Mouse (Mus musculus) hindbrain, postnatal 0 days (tissue): ENCODE measurements at regions not wholly inside any gene's neighbourhood (a gene's known extent, or its start where the extent isn't known, plus 50 kb on each side); places are given as distances from the start of the nearest gene placed in this dataset.
A peak's percentile ranks its signal among the peaks of the same experiment; 100 is the strongest.

Experiments used
- ATAC-seq: fragments of 200-750 bp; cut with Nextera tagmentation; 2 replicates; pipeline ENCODE4 v1.8.0; 2017; ENCODE audit warnings: mild to moderate bottlenecking, moderate TSS enrichment, moderate library complexity
- DNase-seq: peaks from one replicate; pipeline ENCODE4 v3.0.0-alpha.2; 2015; ENCODE audit warnings: low spot score
- H3K27ac ChIP-seq: fragments of 300-500 bp; sonication (generic); 2 replicates; pipeline ENCODE4 v1.5.1; 2014; ENCODE audit warnings: mild to moderate bottlenecking
- H3K27me3 ChIP-seq: fragments of 300-500 bp; sonication (generic); 2 replicates; pipeline ENCODE4 v1.6.1; 2014; ENCODE audit warnings: low read length, mixed read lengths; ENCODE audit not compliant: insufficient read depth
- H3K36me3 ChIP-seq: fragments of 300-500 bp; sonication (generic); 2 replicates; pipeline ENCODE4 v1.6.1; 2014; ENCODE audit warnings: low read length, mixed read lengths; ENCODE audit not compliant: insufficient read depth
- H3K4me1 ChIP-seq: fragments of 300-500 bp; sonication (generic); 2 replicates; pipeline ENCODE4 v1.6.1; 2014; ENCODE audit warnings: antibody characterized with exemption, low read length, mixed read lengths; ENCODE audit not compliant: insufficient read depth
- H3K4me2 ChIP-seq: fragments of 300-500 bp; sonication (generic); 2 replicates; pipeline ENCODE4 v1.6.1; 2014; ENCODE audit warnings: low read depth, mild to moderate bottlenecking, low read length, moderate library complexity, mixed read lengths
- H3K4me3 ChIP-seq: fragments of 300-500 bp; sonication (generic); 2 replicates; pipeline ENCODE4 v1.5.1; 2014; ENCODE audit warnings: low read length
- H3K9ac ChIP-seq: fragments of 300-500 bp; sonication (generic); replicated peaks from 2 replicates; pipeline ENCODE4 v1.6.1; 2014; ENCODE audit warnings: mild to moderate bottlenecking, low read length, moderate library complexity, mixed read lengths
- H3K9me3 ChIP-seq: fragments of 300-500 bp; sonication (generic); 2 replicates; pipeline ENCODE4 v1.6.1; 2016; ENCODE audit warnings: low read length, mixed read lengths
- CTCF ChIP-seq: IDR thresholded peaks from 2 replicates; pipeline ENCODE4 v1.5.1; 2016; ENCODE audit warnings: antibody characterized with exemption, control low read depth, low read depth
- WGBS: fragments of 180-500 bp; shearing (Covaris S2); extraction: QIAGEN DNeasy Blood & Tissue Kit; methylation state at CpG from one replicate; pipeline ENCODE4 v1.1.7; 2014; 5-methylcytosine and 5-hydroxymethylcytosine counted together

DNA sequence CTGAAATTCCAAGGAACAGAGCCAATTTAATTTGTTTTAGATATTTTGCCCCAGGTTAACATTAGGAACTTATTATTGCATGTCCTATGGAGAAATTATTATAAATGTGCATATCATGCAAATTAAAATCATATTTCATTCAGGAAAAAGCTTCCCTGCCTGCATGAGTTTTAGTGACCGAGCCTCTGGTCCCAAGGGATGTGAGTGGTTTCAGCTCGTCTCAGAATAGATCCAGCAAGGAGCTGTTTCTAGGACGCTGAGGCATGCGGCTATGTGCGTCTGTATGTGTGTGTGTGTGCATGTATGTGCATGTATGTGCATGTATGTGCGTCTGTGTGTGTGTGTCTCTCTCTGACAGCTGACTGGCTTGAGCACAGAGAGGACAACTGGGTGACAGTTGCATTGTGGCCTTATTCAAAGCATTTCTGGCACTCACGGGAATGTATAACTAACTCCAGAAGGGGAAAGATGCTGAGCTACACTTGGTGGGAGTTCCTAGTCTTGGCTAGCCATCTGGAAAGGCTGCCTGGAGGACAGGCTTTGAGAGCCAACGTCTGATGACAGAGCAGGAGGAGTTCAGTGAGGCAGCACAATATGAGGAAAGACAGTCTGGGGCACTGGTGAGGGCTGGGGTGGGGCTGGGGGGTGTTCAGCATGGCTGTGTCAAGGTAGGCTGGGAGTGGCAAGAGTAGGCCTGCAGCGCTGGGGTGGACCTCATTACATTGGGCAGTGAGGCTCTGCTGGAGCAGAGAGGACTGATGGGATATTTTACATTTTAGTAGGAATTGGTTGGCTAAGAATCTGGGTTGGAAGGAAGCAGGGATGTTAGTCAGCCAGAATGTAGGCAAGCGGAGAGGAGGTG is 75.8 kb downstream of the Rpl14 start:
- no peak overlapping the region for H3K4me2 ChIP-seq
- H3K36me3 ChIP-seq = no peaks in the 10 kb centered on the region
- no peaks in the 10 kb centered on the region for H3K9me3 ChIP-seq
- WGBS = 51% methylated on average over 10 of the region's 10 CpGs
- H3K4me1 ChIP-seq = peaks cover 3% of the 10 kb centered on the region; the same call in 1 of the 2 replicates
- H3K27me3 ChIP-seq = no peaks in the 10 kb centered on the region
- peak overlapping the region; percentile 48; the same call in 1 of the 2 replicates for H3K27ac ChIP-seq
- peak; percentile 65 for DNase-seq
- peak; percentile 70 for ATAC-seq
- no peak overlapping the region for H3K4me3 ChIP-seq
- no peak overlapping the region for H3K9ac ChIP-seq
- no peak for TF ChIP-seq CTCF

DNA sequence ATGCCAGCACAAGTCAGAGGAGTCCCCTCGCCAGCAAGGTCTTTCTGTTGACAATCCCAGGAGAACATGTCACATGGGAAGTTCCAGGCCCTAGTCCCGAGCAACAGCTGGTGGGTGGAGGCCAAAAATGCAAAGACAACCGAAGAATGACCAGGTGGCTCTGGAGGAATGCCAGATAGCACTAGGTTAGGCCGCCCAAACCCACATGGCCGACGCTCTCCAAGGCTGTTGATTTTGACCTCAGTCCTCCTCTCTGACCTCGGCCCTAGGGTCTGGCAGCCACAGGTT is 76.4 kb downstream of the Rpl14 start:
- H3K4me2 ChIP-seq = no peak overlapping the region
- no peak for ATAC-seq
- no peak for TF ChIP-seq CTCF
- 0 out of 2 replicates have a peak overlapping the region, but pooled peaks have one; percentile 48 for H3K27ac ChIP-seq
- no peaks in the 10 kb centered on the region for H3K27me3 ChIP-seq
- no peak overlapping the region for H3K9ac ChIP-seq
- H3K9me3 ChIP-seq = no peaks in the 10 kb centered on the region
- peak; percentile 17 for DNase-seq
- H3K4me3 ChIP-seq = no peak overlapping the region
- WGBS = 72% methylated on average over 7 of the region's 7 CpGs
- H3K36me3 ChIP-seq = no peaks in the 10 kb centered on the region
- peaks cover 3% of the 10 kb centered on the region; the same call in 1 of the 2 replicates for H3K4me1 ChIP-seq

DNA sequence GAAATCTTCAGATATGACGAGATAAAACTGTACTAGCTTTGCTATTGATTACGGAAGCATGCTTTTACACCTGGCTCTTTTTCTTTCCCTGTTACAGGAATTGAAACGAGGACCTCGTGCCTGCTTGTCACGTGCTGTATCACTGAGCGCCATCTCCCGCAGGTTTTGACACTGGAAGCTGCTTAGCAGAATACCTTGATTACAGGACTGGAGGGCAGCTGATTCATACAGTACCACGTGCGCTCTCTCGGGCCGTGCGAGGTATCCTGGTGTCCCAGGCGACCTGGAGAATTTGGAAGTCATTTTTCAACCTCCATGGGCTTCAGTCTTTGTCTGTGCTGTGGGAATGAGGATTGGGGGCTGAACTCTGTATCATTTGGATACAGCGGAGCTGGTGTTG is 81.5 kb downstream of the Rpl14 start:
- Histone ChIP-seq H3K4me3 (no peak overlapping the region), H3K4me2 (no peak overlapping the region), H3K4me1 (peaks cover under 1% of the 10 kb centered on the region; the same call in 1 of the 2 replicates), H3K9me3 (no peaks in the 10 kb centered on the region), H3K27ac (0 out of 2 replicates have a peak overlapping the region, but pooled peaks have one; percentile 20), H3K9ac (no peak overlapping the region), H3K27me3 (no peaks in the 10 kb centered on the region), H3K36me3 (no peaks in the 10 kb centered on the region)
- DNase-seq (peak; percentile 40), ATAC-seq (peak; percentile 59)
- TF ChIP-seq CTCF = no peak
- 51% methylated on average over 14 of the region's 14 CpGs for WGBS

DNA sequence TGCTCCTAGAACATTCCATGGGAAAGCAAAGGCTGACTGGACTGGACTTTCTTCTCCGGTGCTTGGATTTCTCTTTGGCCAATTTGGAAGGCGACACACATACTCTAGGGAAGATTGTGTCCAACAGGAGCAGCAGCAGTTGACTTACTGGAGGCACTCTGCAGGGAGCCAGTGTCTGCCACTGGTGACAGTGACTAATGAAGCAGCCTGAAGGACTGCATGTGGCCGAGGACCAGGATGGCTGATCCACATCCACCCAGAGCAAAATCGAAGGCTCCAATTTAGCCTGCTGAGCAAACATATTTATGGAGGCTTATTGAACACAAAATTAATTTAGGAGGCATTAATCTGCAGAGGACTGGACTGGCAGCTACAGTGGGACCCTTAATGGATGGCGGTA is 81.9 kb downstream of the Rpl14 start:
- no peak overlapping the region for H3K9ac ChIP-seq
- ATAC-seq (peak; percentile 44), DNase-seq (peak; percentile 36)
- no peak overlapping the region for H3K4me2 ChIP-seq
- H3K27ac ChIP-seq = 0 out of 2 replicates have a peak overlapping the region, but pooled peaks have one; percentile 20
- H3K27me3 ChIP-seq = no peaks in the 10 kb centered on the region
- H3K36me3 ChIP-seq = no peaks in the 10 kb centered on the region
- no peaks in the 10 kb centered on the region for H3K4me1 ChIP-seq
- TF ChIP-seq CTCF = no peak
- WGBS = 33% methylated on average over 5 of the region's 5 CpGs
- no peaks in the 10 kb centered on the region for H3K9me3 ChIP-seq
- no peak overlapping the region for H3K4me3 ChIP-seq

DNA sequence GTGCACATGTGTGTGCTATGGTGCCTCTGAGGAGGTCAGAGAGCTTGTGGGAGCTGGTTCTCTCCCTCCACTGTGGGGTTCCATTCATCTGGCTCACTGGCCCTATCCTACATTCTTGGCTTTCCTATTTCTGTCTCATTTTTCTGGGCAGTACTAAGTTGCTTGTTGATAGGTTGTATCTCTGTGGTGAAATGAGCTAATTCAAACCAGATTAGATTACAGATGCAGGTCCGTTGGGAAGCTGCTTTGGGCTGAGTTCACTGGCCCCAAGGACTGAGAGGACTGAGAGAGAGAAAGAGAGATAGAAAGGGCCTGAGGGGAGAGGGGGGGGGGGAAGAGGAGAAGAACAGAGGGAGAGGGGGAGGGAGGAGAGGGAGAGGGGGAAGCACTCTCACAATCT is 83.5 kb downstream of the Rpl14 start:
- no peaks in the 10 kb centered on the region for H3K27me3 ChIP-seq
- H3K4me3 ChIP-seq = no peak overlapping the region
- 36% methylated on average over 1 of the region's 1 CpGs for WGBS
- no peak overlapping the region for H3K27ac ChIP-seq
- no peak for TF ChIP-seq CTCF
- H3K4me2 ChIP-seq = no peak overlapping the region
- no peaks in the 10 kb centered on the region for H3K36me3 ChIP-seq
- ATAC-seq (no peak), DNase-seq (no peak)
- H3K9me3 ChIP-seq = no peaks in the 10 kb centered on the region
- H3K4me1 ChIP-seq = no peaks in the 10 kb centered on the region
- no peak overlapping the region for H3K9ac ChIP-seq

DNA sequence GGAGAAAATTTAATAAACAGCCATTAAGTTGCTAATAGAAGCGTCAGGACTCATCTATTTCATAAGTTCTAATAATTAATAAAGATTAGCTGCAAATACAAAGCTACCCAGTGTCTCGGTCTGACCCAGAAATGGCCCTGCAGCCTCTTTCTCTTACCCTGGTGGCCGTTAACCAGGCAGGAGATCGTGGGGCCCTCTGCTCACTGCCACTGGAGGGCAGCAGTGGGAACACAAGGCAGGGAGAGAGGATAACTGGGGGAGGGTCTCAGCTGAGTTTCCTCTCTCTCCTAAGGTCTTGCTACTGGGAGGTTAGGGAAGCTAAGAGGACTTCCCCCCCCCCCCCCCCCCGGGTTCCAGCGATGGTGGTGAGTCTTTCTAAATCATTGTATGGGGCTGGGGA is 85.7 kb downstream of the Rpl14 start:
- WGBS = 13% methylated on average over 6 of the region's 6 CpGs
- Histone ChIP-seq H3K9me3 (no peaks in the 10 kb centered on the region), H3K4me3 (no peak overlapping the region), H3K27me3 (no peaks in the 10 kb centered on the region), H3K27ac (no peak overlapping the region), H3K9ac (no peak overlapping the region), H3K36me3 (no peaks in the 10 kb centered on the region), H3K4me1 (no peaks in the 10 kb centered on the region), H3K4me2 (no peak overlapping the region)
- ATAC-seq (0 out of 2 replicates have a peak, but pooled peaks have one; percentile 29), DNase-seq (peak; percentile 50)
- TF ChIP-seq CTCF = peak; percentile 76

DNA sequence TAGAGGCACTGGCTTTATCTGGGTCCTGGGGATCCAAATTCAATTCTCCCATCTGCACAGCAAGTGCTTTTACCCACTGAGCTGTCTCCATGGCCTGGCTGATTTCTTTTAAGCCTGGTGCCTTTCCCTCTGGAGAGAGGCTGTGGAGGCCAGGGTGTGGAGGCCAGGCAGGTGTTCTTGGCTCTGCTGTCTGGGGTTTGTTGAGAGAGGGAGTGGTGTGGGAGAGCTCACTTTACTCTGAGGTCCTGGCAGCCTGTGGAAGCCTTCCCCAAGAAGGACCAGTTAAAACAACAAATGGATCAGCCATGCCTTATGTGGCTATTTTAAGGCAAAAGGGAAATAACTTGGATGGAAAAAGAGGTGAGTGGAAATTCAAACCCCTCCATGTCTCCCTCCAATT is 86.5 kb downstream of the Rpl14 start:
- Histone ChIP-seq H3K27ac (no peak overlapping the region), H3K27me3 (no peaks in the 10 kb centered on the region), H3K36me3 (no peaks in the 10 kb centered on the region), H3K9me3 (no peaks in the 10 kb centered on the region), H3K4me3 (no peak overlapping the region), H3K9ac (no peak overlapping the region), H3K4me2 (no peak overlapping the region), H3K4me1 (no peaks in the 10 kb centered on the region)
- ATAC-seq (no peak), DNase-seq (no peak)
- no peak for TF ChIP-seq CTCF
